Mouse (Mus musculus): ENCODE data around the gene Pdlim3. TPM values are rescaled to one million over a fixed set of nuclear protein-coding genes. Genes with fewer than 3 reads are reported as not detected.

The Pdlim3 gene
- total and polyA plus RNA-seq, 3 experiments, result not detected

- TF ChIP-seq POLR2AphosphoS2 (IDR thresholded peaks at IDR 0.05; ENCODE audit: low read length), result no peak
- no peak for TF ChIP-seq NELFE (IDR thresholded peaks at IDR 0.05; ENCODE audit: low read depth, low read length)
- no peak for TF ChIP-seq MAZ (IDR thresholded peaks at IDR 0.05; ENCODE audit: low read depth, low read length)
- no peak for TF ChIP-seq MYB (IDR thresholded peaks at IDR 0.05; ENCODE audit: low read depth, low read length)
- no peak for TF ChIP-seq GABPA (IDR thresholded peaks at IDR 0.05; ENCODE audit: low read depth, low read length)
- TF ChIP-seq MXI1 (IDR thresholded peaks at IDR 0.05; ENCODE audit: low read depth, low read length), result no peak
- TF ChIP-seq ETS1 (IDR thresholded peaks at IDR 0.05; ENCODE audit: low read depth, low read length), result no peak
- TF ChIP-seq RCOR1 (IDR thresholded peaks at IDR 0.05; ENCODE audit: low read depth, low read length), result no peak
- TF ChIP-seq MYC (IDR thresholded peaks at IDR 0.05; ENCODE audit: low read depth, low read length), result no peak
- TF ChIP-seq TAL1 (IDR thresholded peaks at IDR 0.05; ENCODE audit: low read length), result no peak
- TF ChIP-seq MEF2A (IDR thresholded peaks at IDR 0.05; ENCODE audit: extremely low read depth, insufficient replicate concordance, low read depth, low read length, poor library complexity, severe bottlenecking), result no peak
- no peak for TF ChIP-seq TCF12 (IDR thresholded peaks at IDR 0.05; ENCODE audit: low read depth, low read length)
- no peak for TF ChIP-seq USF2 (IDR thresholded peaks at IDR 0.05; ENCODE audit: borderline replicate concordance in 1 of 2, insufficient read depth in 1 of 2, low read depth in 1 of 2, low read length in 2 of 2)
- no peak for TF ChIP-seq MAX (IDR thresholded peaks at IDR 0.05; ENCODE audit: low read length)
- TF ChIP-seq KAT2A (conservative IDR thresholded peaks at IDR 0.05; ENCODE audit: low read depth, low read length), result no peak
- TF ChIP-seq EP300 (IDR thresholded peaks at IDR 0.05; ENCODE audit: low read depth in 1 of 2, low read length in 2 of 2), result no peak
- TF ChIP-seq CHD1 (IDR thresholded peaks at IDR 0.05; ENCODE audit: low read depth, low read length), result no peak
- no peak for TF ChIP-seq ZKSCAN1 (IDR thresholded peaks at IDR 0.05; ENCODE audit: low read depth, low read length)
- no peak for TF ChIP-seq UBTF (IDR thresholded peaks at IDR 0.05; ENCODE audit: borderline replicate concordance, insufficient read depth, low read depth, low read length)
- Histone ChIP-seq H3K27ac (ENCODE audit: control insufficient read depth, low read depth, low read length) (no peak overlapping the region), H3K9ac (ENCODE audit: control insufficient read depth, low read depth, low read length, poor library complexity, severe bottlenecking) (no peak overlapping the region), H3K9me3 (replicated peaks; ENCODE audit: insufficient read depth, low read length) (no peaks in the 10 kb centered on the region), H3K79me2 (ENCODE audit: control insufficient read depth, insufficient read depth, low read length, poor library complexity) (no peaks in the 10 kb centered on the region), H3K4me3 (ENCODE audit: control insufficient read depth in 1 of 2, insufficient read depth in 1 of 2, low read depth in 2 of 2, low read length in 2 of 2) (no peak overlapping the region), H3K27me3 (ENCODE audit: control insufficient read depth in 1 of 2, insufficient read depth in 2 of 2, low read length in 2 of 2) (no peaks in the 10 kb centered on the region), H3K36me3 (ENCODE audit: control insufficient read depth in 1 of 2, insufficient read depth in 2 of 2, low read length in 2 of 2) (no peaks in the 10 kb centered on the region), H3K4me1 (ENCODE audit: control insufficient read depth in 1 of 2, insufficient read depth in 2 of 2, low read length in 2 of 2) (no peaks in the 10 kb centered on the region)
- no peak for DNase-seq (ENCODE audit: low read depth, low spot score)
Observed at GRCm38 (mm10) chr8:45881726-45882125, 3.5 kb upstream of the Pdlim3 start.

GRCm38 (mm10) chr8:45883793-45884192 is 1.5 kb upstream of the Pdlim3 start:
- TF ChIP-seq MAZ (IDR thresholded peaks at IDR 0.05; ENCODE audit: low read depth, low read length) (no peak), MXI1 (IDR thresholded peaks at IDR 0.05; ENCODE audit: low read depth, low read length) (no peak), CHD2 (IDR thresholded peaks at IDR 0.05; ENCODE audit: low read length) (no peak), POLR2AphosphoS5 (IDR thresholded peaks at IDR 0.05; ENCODE audit: borderline replicate concordance, low read depth, low read length) (no peak), POLR2AphosphoS2 (IDR thresholded peaks at IDR 0.05; ENCODE audit: low read length) (no peak), EP300 (IDR thresholded peaks at IDR 0.05; ENCODE audit: low read depth in 1 of 2, low read length in 2 of 2) (no peak), ELF1 (IDR thresholded peaks at IDR 0.05; ENCODE audit: low read depth, low read length) (no peak), HCFC1 (IDR thresholded peaks at IDR 0.05; ENCODE audit: low read depth, low read length) (no peak), TBP (IDR thresholded peaks at IDR 0.05; ENCODE audit: low read depth, low read length) (no peak), USF1 (IDR thresholded peaks at IDR 0.05; ENCODE audit: low read depth, low read length) (no peak), CTCF (IDR thresholded peaks at IDR 0.05 in 2 of 3, conservative IDR thresholded peaks at IDR 0.05 in 1 of 3; ENCODE audit: control insufficient read depth in 1 of 3, insufficient read depth in 1 of 3, low read depth in 2 of 3, low read length in 3 of 3, poor library complexity in 1 of 3, severe bottlenecking in 1 of 3) (no peak), MYC (IDR thresholded peaks at IDR 0.05; ENCODE audit: low read depth, low read length) (no peak)
- H3K4me3 ChIP-seq (ENCODE audit: control insufficient read depth in 1 of 2, insufficient read depth in 1 of 2, low read depth in 2 of 2, low read length in 2 of 2), result no peak overlapping the region
- H3K36me3 ChIP-seq (ENCODE audit: control insufficient read depth in 1 of 2, insufficient read depth in 2 of 2, low read length in 2 of 2), result no peaks in the 10 kb centered on the region
- H3K27ac ChIP-seq (ENCODE audit: control insufficient read depth, low read depth, low read length), result no peak overlapping the region
- no peaks in the 10 kb centered on the region for H3K9me3 ChIP-seq (replicated peaks; ENCODE audit: insufficient read depth, low read length)
- H3K4me1 ChIP-seq (ENCODE audit: control insufficient read depth in 1 of 2, insufficient read depth in 2 of 2, low read length in 2 of 2), result no peaks in the 10 kb centered on the region
- no peak for DNase-seq (ENCODE audit: low read depth, low spot score)
- H3K27me3 ChIP-seq (ENCODE audit: control insufficient read depth in 1 of 2, insufficient read depth in 2 of 2, low read length in 2 of 2), result peaks cover 0 to 1% of the 10 kb centered on the region in 2 experiments; a peak in 1 of 4 replicates
- no peaks in the 10 kb centered on the region for H3K79me2 ChIP-seq (ENCODE audit: control insufficient read depth, insufficient read depth, low read length, poor library complexity)
- no peak overlapping the region for H3K9ac ChIP-seq (ENCODE audit: control insufficient read depth, low read depth, low read length, poor library complexity, severe bottlenecking)

Data from MEL (cell line).